Mouse (Mus musculus) bone marrow, adult 2 months (tissue): Measurements from ENCODE around the gene Cacnb2.

Experiments used
- CTCF ChIP-seq: fragments of 200-500 bp; IDR thresholded peaks from 2 replicates; pipeline ENCODE4 v1.5.1; 2011; ENCODE audit warnings: low read length, control low read depth; ENCODE audit not compliant: control insufficient read depth, insufficient read depth
- POLR2A ChIP-seq: fragments of 200-500 bp; IDR thresholded peaks from 2 replicates; pipeline ENCODE4 v1.6.1; 2011; ENCODE audit warnings: low read depth, mild to moderate bottlenecking, control low read depth, low read length, borderline replicate concordance; ENCODE audit not compliant: control insufficient read depth

DNA sequence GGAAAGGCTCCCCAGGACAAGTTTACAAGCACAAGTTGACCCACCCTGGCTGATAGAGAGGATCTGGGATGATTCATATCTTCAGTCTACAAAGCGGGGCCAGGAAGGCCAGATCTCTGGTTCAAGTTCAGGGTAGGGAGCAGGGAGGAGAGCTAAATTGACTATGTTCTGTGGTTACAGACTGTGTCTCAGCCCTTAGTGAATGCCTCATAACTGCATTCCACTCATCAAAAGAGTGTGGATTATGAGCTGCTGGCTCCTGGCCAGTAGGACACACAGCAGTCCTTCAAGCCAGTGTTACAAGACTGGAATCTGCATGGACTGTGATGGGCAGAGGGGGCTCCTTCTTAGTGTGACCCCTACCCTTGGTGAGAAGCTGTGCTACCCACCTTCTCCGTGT is 48.4 kb downstream of the Cacnb2 start:
- TF ChIP-seq CTCF (no peak), POLR2A (no peak)
